Mouse (Mus musculus) layer of hippocampus, adult 2 months (tissue): ENCODE data around the gene Vps11. TPM values are rescaled to one million over a fixed set of nuclear protein-coding genes. Genes with fewer than 3 reads are reported as not detected.

ENCODE experiments used
- DNase-seq, 2 experiments: peaks; one replicate each; pipeline ENCODE4 v3.0.0; 2022; ENCODE audit warnings: low spot score in 2 of 2
- H3K27ac ChIP-seq: fragments of 200-600 bp; 2 replicates; pipeline ENCODE4 v1.8.1; 2022
- H3K4me3 ChIP-seq: fragments of 200-600 bp; 2 replicates; pipeline ENCODE4 v1.8.1; 2022; ENCODE audit warnings: mild to moderate bottlenecking
- CTCF ChIP-seq: fragments of 200-600 bp; conservative IDR thresholded peaks from 2 replicates; pipeline ENCODE4 v1.8.1; 2022; ENCODE audit warnings: antibody characterized with exemption, mild to moderate bottlenecking, moderate library complexity
- total RNA-seq, 2 experiments: library from RNA; stranded (reverse); gene quantifications; 2 replicates each; pipeline ENCODE4 v1.2.3; 2021

Gene Vps11
- total RNA-seq, 2 experiments from 2014 or later = 54.7 to 55.7 TPM

- Histone ChIP-seq H3K27ac (no peak overlapping the region), H3K4me3 (no peak overlapping the region)
- peak; percentile 76 for TF ChIP-seq CTCF
- DNase-seq = no peak
Observed at GRCm38 (mm10) chr9:44357207-44357606, 4.3 kb downstream of the Vps11 start.

GRCm38 (mm10) chr9:44353142-44353541 lies 8.3 kb downstream of the Vps11 start:
- Histone ChIP-seq H3K4me3 (no peak overlapping the region), H3K27ac (no peak overlapping the region)
- no peak for DNase-seq
- TF ChIP-seq CTCF = no peak

GRCm38 (mm10) chr9:44352337-44352736 lies 9.1 kb downstream of the Vps11 start:
- Histone ChIP-seq H3K4me3 (no peak overlapping the region), H3K27ac (no peak overlapping the region)
- DNase-seq = no peak
- TF ChIP-seq CTCF = no peak

- no peak overlapping the region for H3K4me3 ChIP-seq
- no peak for DNase-seq
- peak overlapping the region; percentile 72; the same call in 1 of the 2 replicates for H3K27ac ChIP-seq
- TF ChIP-seq CTCF = no peak
Observed at GRCm38 (mm10) chr9:44351396-44351795, 10.1 kb downstream of the Vps11 start.

- peak; percentile 49 for TF ChIP-seq CTCF
- Histone ChIP-seq H3K27ac (0 out of 2 replicates have a peak overlapping the region, but pooled peaks have one; percentile 28), H3K4me3 (no peak overlapping the region)
- no peak for DNase-seq
Observed at GRCm38 (mm10) chr9:44348546-44348945, 12.9 kb downstream of the Vps11 start.

GRCm38 (mm10) chr9:44347621-44348020 lies 13.8 kb downstream of the Vps11 start:
- no peak for DNase-seq
- Histone ChIP-seq H3K27ac (0 out of 2 replicates have a peak overlapping the region, but pooled peaks have one; percentile 28), H3K4me3 (no peak overlapping the region)
- TF ChIP-seq CTCF = no peak

- DNase-seq = no peak
- TF ChIP-seq CTCF = no peak
- no peak overlapping the region for H3K4me3 ChIP-seq
- no peak overlapping the region for H3K27ac ChIP-seq
Observed at GRCm38 (mm10) chr9:44347166-44347565, 14.3 kb downstream of the Vps11 start.

GRCm38 (mm10) chr9:44345570-44346433 lies 15.7 kb downstream of the Vps11 start:
- TF ChIP-seq CTCF = no peak

GRCm38 (mm10) chr9:44343781-44344421 lies 17.6 kb downstream of the Vps11 start, which contains the start of gene Hmbs:
TSS of gene Hmbs (minus strand) at chr9:44344228.
- Histone ChIP-seq H3K4me3 (peak within 1 kb of the TSS; percentile 98), H3K27ac (peak within 1 kb of the TSS; percentile 100)
- no peak for TF ChIP-seq CTCF
- peak; percentile 88 to 91 for DNase-seq

More at GRCm38 (mm10) chr9:44345570-44346433, 15.7 kb downstream of the Vps11 start:
- H3K27ac ChIP-seq = peak overlapping the region; percentile 84
- H3K4me3 ChIP-seq = no peak overlapping the region
- DNase-seq = peak; percentile 23 to 25

- H3K27ac ChIP-seq = peak overlapping the region; percentile 100
- peak overlapping the region; percentile 98 for H3K4me3 ChIP-seq
- no peak for TF ChIP-seq CTCF
- DNase-seq = no peak
Observed at GRCm38 (mm10) chr9:44343290-44343689, 18.2 kb downstream of the Vps11 start.

- DNase-seq = no peak
- no peak overlapping the region; the same call in 1 of the 2 replicates for H3K4me3 ChIP-seq
- no peak for TF ChIP-seq CTCF
- H3K27ac ChIP-seq = peak overlapping the region; percentile 100; the same call in 1 of the 2 replicates
Observed at GRCm38 (mm10) chr9:44342605-44343004, 18.9 kb downstream of the Vps11 start.

GRCm38 (mm10) chr9:44342173-44342572 lies 19.3 kb downstream of the Vps11 start:
- TF ChIP-seq CTCF = no peak
- DNase-seq = no peak
- H3K4me3 ChIP-seq = no peak overlapping the region
- H3K27ac ChIP-seq = no peak overlapping the region

- no peak overlapping the region for H3K4me3 ChIP-seq
- DNase-seq = no peak
- no peak overlapping the region for H3K27ac ChIP-seq
- no peak for TF ChIP-seq CTCF
Observed at GRCm38 (mm10) chr9:44341487-44341886, 20.0 kb downstream of the Vps11 start.
